21 mouse cellular contexts compared by ENCODE assay signal in genomic region chr3:152171862-152172261, GRCm38 (mm10). TPM values are rescaled to one million over a fixed set of nuclear protein-coding genes. Genes with fewer than 3 reads are reported as not detected.
DNase-seq lines count a peak whose midpoint lies in the region; ATAC-seq and TF ChIP-seq lines count a peak whose summit lies in the region.
"Had no signal": no experiment of that assay in that cellular context is flagged by ENCODE, and none has a peak within 500 bp of the region (broad histone marks: within the 10 kb centered on the region; RNA-seq: fewer than 3 reads in every experiment).

No protein-coding gene starts in this region.

- no peaks in the 10 kb centered on the region for H3K4me1 ChIP-seq in heart, postnatal 0 days (ENCODE audit: control insufficient read depth, insufficient read depth)
- peaks cover 8% of the 10 kb centered on the region; the same call in 1 of the 2 replicates for H3K4me1 ChIP-seq in liver, postnatal 0 days (ENCODE audit: insufficient read depth)
- peaks cover 9% of the 10 kb centered on the region for H3K4me1 ChIP-seq in liver, embryonic 11.5 days (replicated peaks; ENCODE audit: control insufficient read depth, insufficient read depth, low read length)
- H3K4me1 ChIP-seq in intestine, embryonic 15.5 days (replicated peaks) = peaks cover 11% of the 10 kb centered on the region; the same call in 1 of the 2 replicates

- ATAC-seq in heart, postnatal 0 days (ENCODE audit: insufficient read depth, low read depth) = no peak
- ATAC-seq in liver, postnatal 0 days = no peak
- no peak for ATAC-seq in liver, embryonic 11.5 days (replicated peaks; ENCODE audit: low FRiP score)
- peak; percentile 47 for ATAC-seq in intestine, embryonic 15.5 days
- ATAC-seq: forebrain, embryonic 14.5 days; inflammation-experienced regulatory T-cells, adult 6 months; midbrain, embryonic 13.5 days had no signal

- no peaks in the 10 kb centered on the region for H3K27me3 ChIP-seq in heart, postnatal 0 days (ENCODE audit: control insufficient read depth, insufficient read depth, low read length)
- peaks cover 8% of the 10 kb centered on the region for H3K27me3 ChIP-seq in liver, postnatal 0 days (ENCODE audit: insufficient read depth, low read length)
- H3K27me3 ChIP-seq in liver, embryonic 11.5 days (replicated peaks; ENCODE audit: control insufficient read depth, insufficient read depth, low read length) = peaks cover 12% of the 10 kb centered on the region
- no peaks in the 10 kb centered on the region for H3K27me3 ChIP-seq in intestine, embryonic 15.5 days (replicated peaks)
- H3K27me3 ChIP-seq: embryonic facial prominence, embryonic 12.5 days; hindbrain, embryonic 12.5 days; neural tube, embryonic 12.5 days had no signal

- no peak overlapping the region for H3K4me2 ChIP-seq in heart, postnatal 0 days (ENCODE audit: low read depth, low read length)
- H3K4me2 ChIP-seq in liver, postnatal 0 days (ENCODE audit: low read depth, low read length) = no peak overlapping the region
- H3K4me2 ChIP-seq in liver, embryonic 11.5 days = no peak overlapping the region
- no peak overlapping the region for H3K4me2 ChIP-seq in intestine, embryonic 15.5 days (replicated peaks)
- H3K4me2 ChIP-seq: embryonic facial prominence, embryonic 12.5 days; hindbrain, embryonic 12.5 days; liver, embryonic 13.5 days; midbrain, embryonic 13.5 days; neural tube, embryonic 12.5 days had no signal

- peak; percentile 21; the same call in 1 of the 2 replicates for TF ChIP-seq CTCF in heart, postnatal 0 days (IDR thresholded peaks at IDR 0.05; ENCODE audit: low read depth)
- peak; percentile 15; the same call in 1 of the 2 replicates for TF ChIP-seq CTCF in liver, postnatal 0 days (IDR thresholded peaks at IDR 0.05; ENCODE audit: low read depth)

- H3K4me3 ChIP-seq in heart, postnatal 0 days (ENCODE audit: low read depth, low read length) = no peak overlapping the region
- no peak overlapping the region for H3K4me3 ChIP-seq in liver, postnatal 0 days (ENCODE audit: low read depth, low read length)
- H3K4me3 ChIP-seq in liver, embryonic 11.5 days (ENCODE audit: low read depth, low read length) = no peak overlapping the region
- no peak overlapping the region for H3K4me3 ChIP-seq in intestine, embryonic 15.5 days (replicated peaks)
- H3K4me3 ChIP-seq: embryonic facial prominence, embryonic 12.5 days; hindbrain, embryonic 12.5 days; liver, embryonic 13.5 days; midbrain, embryonic 13.5 days; neural tube, embryonic 12.5 days had no signal

- H3K36me3 ChIP-seq in heart, postnatal 0 days (replicated peaks; ENCODE audit: control insufficient read depth, insufficient read depth, low read length) = no peaks in the 10 kb centered on the region
- no peaks in the 10 kb centered on the region for H3K36me3 ChIP-seq in liver, postnatal 0 days (replicated peaks; ENCODE audit: insufficient read depth, low read length)
- no peaks in the 10 kb centered on the region for H3K36me3 ChIP-seq in liver, embryonic 11.5 days (ENCODE audit: control insufficient read depth, insufficient read depth, low read length)
- H3K36me3 ChIP-seq in intestine, embryonic 15.5 days = no peaks in the 10 kb centered on the region
- H3K36me3 ChIP-seq: embryonic facial prominence, embryonic 12.5 days; hindbrain, embryonic 12.5 days; liver, embryonic 13.5 days; midbrain, embryonic 13.5 days; neural tube, embryonic 12.5 days had no signal

- TF ChIP-seq EP300 in heart, postnatal 0 days (IDR thresholded peaks at IDR 0.05; ENCODE audit: low read depth) = no peak
- TF ChIP-seq EP300 in liver, postnatal 0 days (IDR thresholded peaks at IDR 0.05; ENCODE audit: low read depth) = no peak

- H3K27ac ChIP-seq in heart, postnatal 0 days (ENCODE audit: low read depth) = no peak overlapping the region
- H3K27ac ChIP-seq in liver, postnatal 0 days (ENCODE audit: low read depth) = no peak overlapping the region
- H3K27ac ChIP-seq in liver, embryonic 11.5 days (ENCODE audit: low read depth, low read length) = no peak overlapping the region
- H3K27ac ChIP-seq in intestine, embryonic 15.5 days = no peak overlapping the region
- H3K27ac ChIP-seq: embryonic facial prominence, embryonic 12.5 days; hindbrain, embryonic 12.5 days; midbrain, embryonic 13.5 days; neural tube, embryonic 12.5 days had no signal

- WGBS in heart, postnatal 0 days = 60% methylated on average over 7 of the region's 7 CpGs
- WGBS in liver, postnatal 0 days (ENCODE audit: insufficient replicate concordance) = 51% methylated on average over 7 of the region's 7 CpGs
- WGBS in liver, embryonic 11.5 days = 55% methylated on average over 7 of the region's 7 CpGs
- WGBS in intestine, embryonic 15.5 days = 35% methylated on average over 7 of the region's 7 CpGs

- no peak overlapping the region for H3K9ac ChIP-seq in heart, postnatal 0 days (replicated peaks; ENCODE audit: low read depth, low read length)
- H3K9ac ChIP-seq in liver, postnatal 0 days (replicated peaks) = no peak overlapping the region
- no peak overlapping the region for H3K9ac ChIP-seq in liver, embryonic 11.5 days (ENCODE audit: low read depth, low read length)
- H3K9ac ChIP-seq in intestine, embryonic 15.5 days = no peak overlapping the region
- H3K9ac ChIP-seq: embryonic facial prominence, embryonic 12.5 days; hindbrain, embryonic 12.5 days; liver, embryonic 13.5 days; midbrain, embryonic 13.5 days; neural tube, embryonic 12.5 days had no signal

- no peaks in the 10 kb centered on the region for H3K9me3 ChIP-seq in heart, postnatal 0 days (replicated peaks; ENCODE audit: control insufficient read depth, low read length)
- no peaks in the 10 kb centered on the region for H3K9me3 ChIP-seq in liver, postnatal 0 days (ENCODE audit: low read length)
- H3K9me3 ChIP-seq in liver, embryonic 11.5 days (ENCODE audit: control insufficient read depth, low read length) = no peaks in the 10 kb centered on the region
- no peaks in the 10 kb centered on the region for H3K9me3 ChIP-seq in intestine, embryonic 15.5 days
- H3K9me3 ChIP-seq: embryonic facial prominence, embryonic 12.5 days; hindbrain, embryonic 12.5 days; liver, embryonic 13.5 days; midbrain, embryonic 13.5 days; neural tube, embryonic 12.5 days had no signal

- no peak for DNase-seq in heart, postnatal 0 days (ENCODE audit: low spot score)
- no peak for DNase-seq in heart, adult 9 months (ENCODE audit: low spot score in 2 of 2)
- DNase-seq in liver, postnatal 0 days = no peak
- DNase-seq in liver, embryonic 11.5 days (ENCODE audit: low spot score) = no peak
- DNase-seq in 3T3-L1 (ENCODE audit: low read depth, low spot score) = peak; percentile 68
- DNase-seq in c-Kit-positive CD71-positive TER-119-positive erythroid progenitor cells, embryonic 14.5 days (ENCODE audit: low spot score) = no peak
- no peak for DNase-seq in frontal cortex, postnatal 36 days (ENCODE audit: low spot score in 2 of 2)
- DNase-seq: cerebellum, adult 9-10 months; gastrocnemius, postnatal 14 days; heart, postnatal 10 days; kidney, postnatal 14 days; liver, embryonic 13.5 days; thymus, adult 2 months had no signal

RNA-seq across cellular contexts. Expression of gene Gipc2, which starts 5.8 kb away (rescaled TPM):
- not detected in 2 replicates for total RNA-seq in heart, postnatal 0 days (2014; rRNA removed; ENCODE audit: low replicate concordance)
- polyA plus RNA-seq in heart, postnatal 0 days (2015; fragmentation: Nextera tagmentation; extraction: Ambion mirVana) = 3.3 and 3.6 TPM in 2 replicates
- 3.5 and 5.0 TPM in 2 replicates for polyA plus RNA-seq in liver, postnatal 0 days (2015; fragmentation: Nextera tagmentation; extraction: Ambion mirVana)
- polyA plus RNA-seq in liver, embryonic 11.5 days (2014; fragmentation: Nextera tagmentation; extraction: Ambion mirVana) = 12.1 and 15.4 TPM in 2 replicates
- 171 and 172 TPM in 2 replicates for polyA plus RNA-seq in intestine, embryonic 15.5 days (2015; fragmentation: Nextera tagmentation; extraction: Ambion mirVana)
- total RNA-seq: megakaryocyte progenitor cell, adult 5-6 weeks had no signal
- polyA plus RNA-seq: inflammation-experienced regulatory T-cells, adult 6 months had no signal

RNA-seq across cellular contexts. Expression of gene Dnajb4, which starts 38.2 kb away (rescaled TPM):
- total RNA-seq in heart, postnatal 0 days (2014; rRNA removed; ENCODE audit: low replicate concordance) = 52.9 and 54.5 TPM in 2 replicates
- 60.1 TPM in 2 replicates for polyA plus RNA-seq in heart, postnatal 0 days (2015; fragmentation: Nextera tagmentation; extraction: Ambion mirVana)
- polyA plus RNA-seq in liver, postnatal 0 days (2015; fragmentation: Nextera tagmentation; extraction: Ambion mirVana) = 25.9 and 28.8 TPM in 2 replicates
- 29.7 and 33.1 TPM in 2 replicates for polyA plus RNA-seq in liver, embryonic 11.5 days (2014; fragmentation: Nextera tagmentation; extraction: Ambion mirVana)
- 23.1 and 25.5 TPM in 2 replicates for polyA plus RNA-seq in intestine, embryonic 15.5 days (2015; fragmentation: Nextera tagmentation; extraction: Ambion mirVana)

RNA-seq across cellular contexts. Expression of gene Fubp1, which starts 38.4 kb away (rescaled TPM):
- total RNA-seq in heart, postnatal 0 days (2014; rRNA removed; ENCODE audit: low replicate concordance) = 71.2 and 131 TPM in 2 replicates
- 72.9 and 80.7 TPM in 2 replicates for polyA plus RNA-seq in heart, postnatal 0 days (2015; fragmentation: Nextera tagmentation; extraction: Ambion mirVana)
- 33.5 and 37.1 TPM in 2 replicates for polyA plus RNA-seq in liver, postnatal 0 days (2015; fragmentation: Nextera tagmentation; extraction: Ambion mirVana)
- polyA plus RNA-seq in liver, embryonic 11.5 days (2014; fragmentation: Nextera tagmentation; extraction: Ambion mirVana) = 234 and 253 TPM in 2 replicates
- 177 and 205 TPM in 2 replicates for polyA plus RNA-seq in intestine, embryonic 15.5 days (2015; fragmentation: Nextera tagmentation; extraction: Ambion mirVana)

Comparison
In these comparisons a context has a peak if more than half of its experiments do, and no peak if none do; other contexts are left out.
1. RNA of gene Gipc2, which starts 5.8 kb away (polyA plus RNA-seq): 171 to 172 TPM in intestine, embryonic 15.5 days; 12.1 to 15.4 TPM in liver, embryonic 11.5 days, 3.5 to 5.0 TPM in liver, postnatal 0 days and 3.3 to 3.6 TPM in heart, postnatal 0 days; every median in the first group is over 10 times any median in the second.